Mouse (Mus musculus) erythroblast, embryonic 14.5 days (primary cell): Measurements from ENCODE around the gene Ninj2.

Source experiments
- GATA1 ChIP-seq: IDR thresholded peaks from 2 replicates; pipeline ENCODE4 v1.6.1; 2012; ENCODE audit warnings: low read length, inconsistent platforms, mixed read lengths
- TAL1 ChIP-seq: IDR thresholded peaks from 3 replicates; pipeline ENCODE4 v1.6.1; 2012; ENCODE audit warnings: low read length, inconsistent platforms, mixed read lengths

- TF ChIP-seq TAL1 = peak; percentile 81
- TF ChIP-seq GATA1 = peak; percentile 65
Measured at GRCm38 (mm10) chr6:120216702-120217101, 123.6 kb downstream of the Ninj2 start.
